Mouse (Mus musculus) heart, postnatal 10 days (tissue): ENCODE data around the gene 4932415D10Rik. TPM values are rescaled to one million over a fixed set of nuclear protein-coding genes. Genes with fewer than 3 reads are reported as not detected.

Experiments
- DNase-seq, 2 experiments: peaks; one replicate each; pipeline ENCODE4 v3.0.0; 2021
- intact Hi-C: fragments of 180-260 bp; cut with DNase I; formaldehyde crosslinking; loops from one replicate; pipeline ENCODE4 v1.15.1; 2025
- total RNA-seq, 2 experiments: library from RNA; stranded (reverse); gene quantifications; 2 replicates each; pipeline ENCODE4 v1.2.3; 2021

Gene 4932415D10Rik
- total RNA-seq, result not detected

- intact Hi-C loops, result no loop called here
- DNase-seq, result no peak
These were observed at the start of gene 4932415D10Rik for GRCm38 (mm10) chr10:82316482-82316881. TSS of gene 4932415D10Rik (minus strand) at chr10:82316582.

- no peak for DNase-seq
- intact Hi-C loops, result no loop called here
These were observed 45.5 kb upstream of the 4932415D10Rik start for GRCm38 (mm10) chr10:82361911-82362310.

- intact Hi-C loops, result loop anchor here (10.0 kb wide), 1 partner anchor 181 kb away; no protein-coding TSS in a partner anchor
These were observed 39.0 kb upstream of the 4932415D10Rik start for GRCm38 (mm10) chr10:82355401-82355800.

GRCm38 (mm10) chr10:82354083-82355010 is 38.0 kb upstream of the 4932415D10Rik start, which contains the start of gene Gm4924:
TSS of gene Gm4924 (plus strand) at chr10:82354255.
- intact Hi-C loops, result loop anchor here (10.0 kb wide), 1 partner anchor 180 kb away; no protein-coding TSS in a partner anchor
- peak; percentile 86 to 91 for DNase-seq

More at GRCm38 (mm10) chr10:82355401-82355800, 39.0 kb upstream of the 4932415D10Rik start:
- DNase-seq, result no peak

- intact Hi-C loops, result no loop called here
- no peak for DNase-seq
These were observed 13.4 kb upstream of the 4932415D10Rik start for GRCm38 (mm10) chr10:82329826-82330225.

GRCm38 (mm10) chr10:82320134-82320533 is 3.8 kb upstream of the 4932415D10Rik start:
- DNase-seq, result peak in 1 of 2 experiments; percentile 4
- intact Hi-C loops, result no loop called here

- intact Hi-C loops, result no loop called here
- no peak for DNase-seq
These were observed 19.9 kb downstream of the 4932415D10Rik start for GRCm38 (mm10) chr10:82296440-82296839.

- intact Hi-C loops, result no loop called here
- no peak for DNase-seq
These were observed 59.1 kb downstream of the 4932415D10Rik start for GRCm38 (mm10) chr10:82257331-82257730.

GRCm38 (mm10) chr10:82245021-82245420 is 71.4 kb downstream of the 4932415D10Rik start:
- intact Hi-C loops, result no loop called here
- no peak for DNase-seq

- intact Hi-C loops, result no loop called here
- DNase-seq, result no peak
These were observed 75.0 kb downstream of the 4932415D10Rik start for GRCm38 (mm10) chr10:82241401-82241788.

GRCm38 (mm10) chr10:82240742-82241400 is 75.5 kb downstream of the 4932415D10Rik start, which contains the start of gene Zfp938:
TSS of gene Zfp938 (minus strand) at chr10:82241280.
- intact Hi-C loops, result no loop called here
- peak; percentile 87 to 90 for DNase-seq

Other genes with a start within 250 kb of the 4932415D10Rik start
- 1 to 10 TPM; 4.2 to 4.7 TPM for gene BC024063, start 233.2 kb downstream of the 4932415D10Rik start, total RNA-seq
- 1 to 10 TPM; 4.3 to 7.5 TPM for gene AU041133, start 188.6 kb downstream of the 4932415D10Rik start, total RNA-seq
- 10 to 100 TPM in 1 of 2 experiments, 1 to 10 TPM in 1; 8.5 to 10.1 TPM for gene Zfp938, start 75.3 kb downstream of the 4932415D10Rik start, total RNA-seq
- gene Gm4924, start 37.7 kb upstream of the 4932415D10Rik start, total RNA-seq, result 1 to 10 TPM; 3.9 to 4.1 TPM
- gene Gm1553, start 176.0 kb upstream of the 4932415D10Rik start, total RNA-seq, result not detected